Mouse (Mus musculus): Measurements from ENCODE around the gene Pik3r2. TPM values are rescaled to one million over a fixed set of nuclear protein-coding genes. Genes with fewer than 3 reads are reported as not detected.
"Not testable (repeated sequence)": the region's sequence is repeated elsewhere in the genome, so short reads cannot be mapped to it uniquely, and the experiment has no call there.

The Pik3r2 gene
- 33.3 and 49.1 TPM in 2 replicates for polyA plus RNA-seq (2014; fragmentation: Nextera tagmentation; extraction: Ambion mirVana)

GRCm38 (mm10) chr8:70776496-70777444 is at the start of gene Pik3r2:
TSS of gene Pik3r2 (minus strand) at chr8:70776713.
- Histone ChIP-seq H3K36me3 (ENCODE audit: control insufficient read depth, insufficient read depth, low read length) (peaks cover 63% of the 10 kb centered on the region), H3K9me3 (ENCODE audit: control insufficient read depth, low read length) (no peaks in the 10 kb centered on the region), H3K27me3 (ENCODE audit: control insufficient read depth, insufficient read depth, low read length) (no peaks in the 10 kb centered on the region), H3K4me2 (replicated peaks; ENCODE audit: low read depth, low read length) (peak within 1 kb of the TSS; percentile 92), H3K27ac (ENCODE audit: low read depth, low read length) (peak within 1 kb of the TSS; percentile 98), H3K4me3 (ENCODE audit: low read length) (peak within 1 kb of the TSS; percentile 84), H3K4me1 (ENCODE audit: control insufficient read depth, insufficient read depth, low read length) (peaks cover 32% of the 10 kb centered on the region), H3K9ac (ENCODE audit: low read depth, low read length) (peak within 1 kb of the TSS; percentile 98)
- peak; percentile 91 for ATAC-seq (ENCODE audit: low FRiP score, low TSS enrichment)
- WGBS: under 1% methylated on average over 89 of the region's 94 CpGs

DNA sequence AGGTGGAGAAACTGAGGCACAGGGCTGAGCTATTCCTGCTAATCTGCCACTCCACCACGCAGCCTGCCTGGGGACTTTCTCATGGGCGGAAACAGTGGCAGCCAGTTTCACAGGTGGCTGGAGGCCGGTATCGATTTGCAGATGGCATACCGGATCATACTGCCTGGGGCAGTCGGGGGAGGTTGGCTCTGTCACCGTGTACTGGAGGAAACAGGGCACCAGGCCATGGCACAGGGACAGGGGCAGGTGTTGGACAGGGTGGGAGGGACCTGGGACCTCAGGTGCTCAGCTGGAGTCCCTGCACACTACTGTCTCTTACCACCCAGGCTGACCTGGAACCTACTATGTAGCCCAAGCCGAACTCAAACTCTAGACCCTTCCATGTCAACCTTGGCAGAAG is 49.3 kb upstream of the Pik3r2 start:
- no peaks in the 10 kb centered on the region for H3K36me3 ChIP-seq (ENCODE audit: control insufficient read depth, insufficient read depth, low read length)
- WGBS: 68% methylated on average over 8 of the region's 8 CpGs
- no peak overlapping the region for H3K27ac ChIP-seq (ENCODE audit: low read depth, low read length)
- no peak for ATAC-seq (ENCODE audit: low FRiP score, low TSS enrichment)
- peaks cover 3% of the 10 kb centered on the region; the same call in 1 of the 2 replicates for H3K9me3 ChIP-seq (ENCODE audit: control insufficient read depth, low read length)
- no peak overlapping the region for H3K4me3 ChIP-seq (ENCODE audit: low read length)
- H3K4me2 ChIP-seq (replicated peaks; ENCODE audit: low read depth, low read length): no peak overlapping the region
- H3K9ac ChIP-seq (ENCODE audit: low read depth, low read length): no peak overlapping the region
- H3K27me3 ChIP-seq (ENCODE audit: control insufficient read depth, insufficient read depth, low read length): no peaks in the 10 kb centered on the region
- H3K4me1 ChIP-seq (ENCODE audit: control insufficient read depth, insufficient read depth, low read length): peaks cover 2% of the 10 kb centered on the region; the same call in 1 of the 2 replicates

DNA sequence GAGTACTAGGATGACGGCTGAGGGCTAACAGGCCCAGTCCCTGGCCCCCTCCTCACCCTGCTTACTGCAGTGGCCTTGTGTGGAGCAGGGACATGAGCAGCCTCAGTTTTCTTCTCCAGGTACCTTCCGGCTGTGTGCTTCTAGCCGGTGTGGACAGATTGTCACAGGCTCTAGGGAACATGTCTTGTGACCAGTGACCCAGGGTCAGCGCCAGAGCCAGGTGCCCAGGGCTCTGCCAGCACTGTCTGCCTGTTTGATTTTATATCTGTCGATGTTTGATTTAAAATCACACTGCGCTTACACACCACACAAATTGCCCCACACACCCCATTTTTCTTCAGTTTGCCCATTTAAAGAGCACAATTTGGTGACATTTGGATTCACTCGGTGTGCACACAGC is 47.3 kb upstream of the Pik3r2 start:
- ATAC-seq (ENCODE audit: low FRiP score, low TSS enrichment): no peak
- Histone ChIP-seq H3K4me2 (replicated peaks; ENCODE audit: low read depth, low read length) (no peak overlapping the region), H3K4me3 (ENCODE audit: low read length) (no peak overlapping the region), H3K9me3 (ENCODE audit: control insufficient read depth, low read length) (peaks cover 9% of the 10 kb centered on the region; the same call in 1 of the 2 replicates), H3K27me3 (ENCODE audit: control insufficient read depth, insufficient read depth, low read length) (no peaks in the 10 kb centered on the region), H3K4me1 (ENCODE audit: control insufficient read depth, insufficient read depth, low read length) (peaks cover 7% of the 10 kb centered on the region; the same call in 1 of the 2 replicates), H3K9ac (ENCODE audit: low read depth, low read length) (no peak overlapping the region), H3K36me3 (ENCODE audit: control insufficient read depth, insufficient read depth, low read length) (no peaks in the 10 kb centered on the region), H3K27ac (ENCODE audit: low read depth, low read length) (no peak overlapping the region)
- WGBS: 79% methylated on average over 7 of the region's 7 CpGs

GRCm38 (mm10) chr8:70822594-70822993 is 46.1 kb upstream of the Pik3r2 start:
- H3K9ac ChIP-seq (ENCODE audit: low read depth, low read length); H3K27me3 ChIP-seq (ENCODE audit: control insufficient read depth, insufficient read depth, low read length); ATAC-seq (ENCODE audit: low FRiP score, low TSS enrichment); H3K4me3 ChIP-seq (ENCODE audit: low read length); H3K4me1 ChIP-seq (ENCODE audit: control insufficient read depth, insufficient read depth, low read length); H3K4me2 ChIP-seq (replicated peaks; ENCODE audit: low read depth, low read length); H3K36me3 ChIP-seq (ENCODE audit: control insufficient read depth, insufficient read depth, low read length); H3K27ac ChIP-seq (ENCODE audit: low read depth, low read length): not testable (repeated sequence)
- peaks cover 13% of the 10 kb centered on the region; the same call in 1 of the 2 replicates for H3K9me3 ChIP-seq (ENCODE audit: control insufficient read depth, low read length)
- WGBS: 92% methylated on average over 3 of the region's 3 CpGs

DNA sequence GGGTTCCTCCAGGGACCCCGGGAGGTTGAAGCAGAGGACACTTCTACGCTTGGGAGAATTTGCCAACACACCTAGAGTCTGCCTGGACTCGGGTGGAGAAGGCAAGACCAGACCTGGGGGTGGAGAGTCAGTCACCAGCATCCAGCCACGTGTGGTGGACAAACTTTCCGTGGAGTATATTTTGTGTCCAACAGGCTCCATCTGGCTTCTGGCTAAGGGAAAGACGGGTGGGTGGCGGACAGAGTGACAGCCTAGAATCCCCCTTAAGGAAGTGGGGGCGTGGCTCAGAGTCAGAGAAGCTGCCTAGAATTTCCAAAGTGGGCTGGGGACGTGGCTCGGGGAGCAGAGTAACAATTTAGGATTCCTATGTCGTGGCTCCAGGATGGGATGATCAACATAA is 45.5 kb upstream of the Pik3r2 start:
- no peak for ATAC-seq (ENCODE audit: low FRiP score, low TSS enrichment)
- Histone ChIP-seq H3K27ac (ENCODE audit: low read depth, low read length) (no peak overlapping the region), H3K4me2 (replicated peaks; ENCODE audit: low read depth, low read length) (no peak overlapping the region), H3K4me1 (ENCODE audit: control insufficient read depth, insufficient read depth, low read length) (peaks cover 7% of the 10 kb centered on the region; the same call in 1 of the 2 replicates), H3K9ac (ENCODE audit: low read depth, low read length) (no peak overlapping the region), H3K9me3 (ENCODE audit: control insufficient read depth, low read length) (peaks cover 12% of the 10 kb centered on the region; the same call in 1 of the 2 replicates), H3K4me3 (ENCODE audit: low read length) (no peak overlapping the region), H3K27me3 (ENCODE audit: control insufficient read depth, insufficient read depth, low read length) (0 out of 2 replicates have a peak, but pooled peaks cover 2% of the 10 kb centered on the region), H3K36me3 (ENCODE audit: control insufficient read depth, insufficient read depth, low read length) (no peaks in the 10 kb centered on the region)
- 34% methylated on average over 11 of the region's 11 CpGs for WGBS

DNA sequence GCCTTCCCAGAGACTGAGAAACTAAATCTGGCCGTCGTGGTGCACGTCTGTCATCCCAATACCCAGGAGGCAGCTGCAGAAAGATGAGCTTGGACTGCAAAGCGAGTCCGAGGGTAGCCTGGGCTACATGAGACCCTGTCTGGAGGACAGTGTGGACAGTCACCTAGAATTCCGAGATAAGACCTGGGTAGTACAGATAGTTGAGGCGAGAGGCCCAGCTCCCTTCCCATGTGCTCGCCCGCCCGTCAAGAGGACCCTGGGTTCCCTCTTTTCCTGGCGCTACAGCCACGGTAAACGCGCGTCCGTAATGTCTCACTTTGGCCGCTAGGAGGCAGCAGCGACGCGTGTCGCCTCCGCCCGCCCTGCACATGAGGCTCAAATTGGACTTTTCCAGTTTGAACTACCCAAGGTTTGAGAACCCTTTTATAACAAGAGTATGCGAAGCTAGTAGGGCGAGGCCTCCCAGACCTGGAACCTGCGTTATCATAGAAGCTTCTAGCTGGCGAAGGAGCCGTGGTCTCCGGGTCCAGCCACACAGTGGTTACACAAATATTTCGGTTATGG is 45.0 kb upstream of the Pik3r2 start:
- peak; percentile 40 for ATAC-seq (ENCODE audit: low FRiP score, low TSS enrichment)
- 0 out of 2 replicates have a peak, but pooled peaks cover 5% of the 10 kb centered on the region for H3K27me3 ChIP-seq (ENCODE audit: control insufficient read depth, insufficient read depth, low read length)
- no peak overlapping the region for H3K4me2 ChIP-seq (replicated peaks; ENCODE audit: low read depth, low read length)
- H3K4me1 ChIP-seq (ENCODE audit: control insufficient read depth, insufficient read depth, low read length): peaks cover 7% of the 10 kb centered on the region; the same call in 1 of the 2 replicates
- H3K36me3 ChIP-seq (ENCODE audit: control insufficient read depth, insufficient read depth, low read length): no peaks in the 10 kb centered on the region
- 18% methylated on average over 24 of the region's 30 CpGs for WGBS
- H3K4me3 ChIP-seq (ENCODE audit: low read length): no peak overlapping the region
- H3K27ac ChIP-seq (ENCODE audit: low read depth, low read length): no peak overlapping the region
- no peak overlapping the region for H3K9ac ChIP-seq (ENCODE audit: low read depth, low read length)
- H3K9me3 ChIP-seq (ENCODE audit: control insufficient read depth, low read length): 0 out of 2 replicates have a peak, but pooled peaks cover 10% of the 10 kb centered on the region

DNA sequence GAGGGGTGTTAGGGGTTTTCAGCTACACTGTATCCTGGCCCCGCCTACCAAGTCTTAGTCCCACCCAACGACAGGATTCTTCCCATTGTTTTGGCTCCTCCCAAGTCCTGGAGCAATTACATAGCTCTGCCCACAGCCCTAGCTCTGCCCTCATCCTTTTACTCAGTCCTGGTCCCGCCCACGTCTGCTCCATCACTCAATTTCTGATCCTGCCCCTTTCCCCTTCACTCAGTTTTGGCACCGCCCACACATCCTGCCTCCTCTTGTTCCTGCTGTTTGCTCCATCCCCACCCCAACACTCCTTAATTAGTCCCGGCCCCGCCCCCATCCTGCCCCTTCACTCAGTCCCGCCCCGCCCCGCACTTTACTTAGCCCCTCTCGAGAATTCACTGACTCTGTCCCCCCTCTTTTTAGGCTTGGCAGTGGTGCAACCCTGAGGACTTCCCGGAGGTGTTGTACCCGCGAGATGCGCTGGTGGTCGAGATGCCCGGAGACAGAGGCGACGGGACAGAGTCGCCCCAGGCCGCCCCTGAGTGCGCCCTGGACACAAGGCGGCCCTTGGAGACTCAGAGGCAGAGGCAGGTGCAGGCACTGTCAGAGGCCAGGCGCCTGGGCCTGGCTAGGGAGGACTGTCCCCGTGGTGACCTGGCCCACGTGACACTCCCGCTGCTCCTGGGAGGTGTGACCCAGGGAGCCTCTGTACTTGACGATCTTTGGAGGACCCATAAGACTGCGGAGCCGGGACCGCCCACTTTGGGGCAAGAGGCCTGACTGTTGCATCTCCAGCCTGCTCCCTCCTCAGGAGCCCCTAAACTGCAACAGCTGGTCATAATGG is 43.8 kb upstream of the Pik3r2 start:
- ATAC-seq (ENCODE audit: low FRiP score, low TSS enrichment): peak; percentile 84
- 0 out of 2 replicates have a peak, but pooled peaks cover 6% of the 10 kb centered on the region for H3K27me3 ChIP-seq (ENCODE audit: control insufficient read depth, insufficient read depth, low read length)
- H3K9me3 ChIP-seq (ENCODE audit: control insufficient read depth, low read length): 0 out of 2 replicates have a peak, but pooled peaks cover 10% of the 10 kb centered on the region
- 1% methylated on average over 31 of the region's 31 CpGs for WGBS
- H3K9ac ChIP-seq (ENCODE audit: low read depth, low read length): no peak overlapping the region
- peak overlapping the region; percentile 22 for H3K4me3 ChIP-seq (ENCODE audit: low read length)
- peak overlapping the region; percentile 43 for H3K4me2 ChIP-seq (replicated peaks; ENCODE audit: low read depth, low read length)
- H3K36me3 ChIP-seq (ENCODE audit: control insufficient read depth, insufficient read depth, low read length): no peaks in the 10 kb centered on the region
- H3K4me1 ChIP-seq (ENCODE audit: control insufficient read depth, insufficient read depth, low read length): peaks cover 7% of the 10 kb centered on the region; the same call in 1 of the 2 replicates
- H3K27ac ChIP-seq (ENCODE audit: low read depth, low read length): no peak overlapping the region; the same call in 1 of the 2 replicates

DNA sequence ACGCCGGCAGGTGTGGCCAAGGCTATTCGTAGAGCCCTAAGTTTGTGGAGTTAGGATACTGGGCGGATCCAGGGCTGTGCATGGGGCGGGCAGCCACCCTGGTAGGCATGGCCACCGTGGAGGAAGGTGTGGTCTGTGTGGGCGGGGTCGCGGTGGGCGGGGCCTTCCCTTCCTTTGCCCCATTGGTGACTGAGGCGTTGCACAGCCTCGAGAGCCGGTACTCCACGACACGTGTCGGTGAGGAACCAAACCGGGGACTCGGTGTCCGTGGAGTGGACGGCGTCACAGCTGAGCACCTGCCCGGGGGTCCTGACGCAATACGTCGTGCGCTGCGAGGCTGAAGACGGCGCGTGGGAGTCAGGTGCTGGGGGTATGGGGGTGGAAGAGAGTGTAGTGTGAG is 40.2 kb upstream of the Pik3r2 start:
- 5% methylated on average over 28 of the region's 30 CpGs for WGBS
- Histone ChIP-seq H3K4me2 (replicated peaks; ENCODE audit: low read depth, low read length) (peak overlapping the region; percentile 31), H3K9ac (ENCODE audit: low read depth, low read length) (no peak overlapping the region), H3K27me3 (ENCODE audit: control insufficient read depth, insufficient read depth, low read length) (0 out of 2 replicates have a peak, but pooled peaks cover 6% of the 10 kb centered on the region), H3K36me3 (ENCODE audit: control insufficient read depth, insufficient read depth, low read length) (no peaks in the 10 kb centered on the region), H3K4me1 (ENCODE audit: control insufficient read depth, insufficient read depth, low read length) (peaks cover 10% of the 10 kb centered on the region; the same call in 1 of the 2 replicates), H3K27ac (ENCODE audit: low read depth, low read length) (no peak overlapping the region), H3K9me3 (ENCODE audit: control insufficient read depth, low read length) (0 out of 2 replicates have a peak, but pooled peaks cover 10% of the 10 kb centered on the region), H3K4me3 (ENCODE audit: low read length) (0 out of 2 replicates have a peak overlapping the region, but pooled peaks have one; percentile 9)
- peak; percentile 8 for ATAC-seq (ENCODE audit: low FRiP score, low TSS enrichment)
